Mouse (Mus musculus): Measurements from ENCODE around the gene Snx9. TPM values are rescaled to one million over a fixed set of nuclear protein-coding genes. Genes with fewer than 3 reads are reported as not detected.

Gene Snx9
- polyA plus RNA-seq, 1 experiment from 2014 or later = 6.1 TPM

GRCm38 (mm10) chr17:5966706-5967105 is 125.6 kb downstream of the Snx9 start:
- H3K36me3 ChIP-seq (ENCODE audit: control insufficient read depth, insufficient read depth, low read length) = no peaks in the 10 kb centered on the region
- no peak for ATAC-seq
- no peaks in the 10 kb centered on the region; the same call in 1 of the 2 replicates for H3K27me3 ChIP-seq (replicated peaks; ENCODE audit: control insufficient read depth, insufficient read depth, low read length)
- no peaks in the 10 kb centered on the region for H3K4me1 ChIP-seq (ENCODE audit: control insufficient read depth, insufficient read depth, low read depth, low read length)
- no peak overlapping the region for H3K4me3 ChIP-seq (ENCODE audit: low read length)
- 90% methylated on average over 5 of the region's 5 CpGs for WGBS
- no peak overlapping the region for H3K9ac ChIP-seq (ENCODE audit: low read depth, low read length)
- no peaks in the 10 kb centered on the region for H3K9me3 ChIP-seq (ENCODE audit: control insufficient read depth, low read length)
- H3K4me2 ChIP-seq (ENCODE audit: low read length) = no peak overlapping the region
- H3K27ac ChIP-seq (ENCODE audit: low read depth, low read length) = no peak overlapping the region

- no peaks in the 10 kb centered on the region for H3K9me3 ChIP-seq (ENCODE audit: control insufficient read depth, low read length)
- no peak overlapping the region for H3K4me3 ChIP-seq (ENCODE audit: low read length)
- no peak for ATAC-seq
- no peak overlapping the region for H3K27ac ChIP-seq (ENCODE audit: low read depth, low read length)
- WGBS = 67% methylated on average over 6 of the region's 6 CpGs
- no peak overlapping the region for H3K4me2 ChIP-seq (ENCODE audit: low read length)
- H3K9ac ChIP-seq (ENCODE audit: low read depth, low read length) = no peak overlapping the region
- no peaks in the 10 kb centered on the region for H3K36me3 ChIP-seq (ENCODE audit: control insufficient read depth, insufficient read depth, low read length)
- H3K4me1 ChIP-seq (ENCODE audit: control insufficient read depth, insufficient read depth, low read depth, low read length) = no peaks in the 10 kb centered on the region
- no peaks in the 10 kb centered on the region; the same call in 1 of the 2 replicates for H3K27me3 ChIP-seq (replicated peaks; ENCODE audit: control insufficient read depth, insufficient read depth, low read length)
Measured at GRCm38 (mm10) chr17:5968562-5968961, 127.4 kb downstream of the Snx9 start.

- Histone ChIP-seq H3K36me3 (ENCODE audit: control insufficient read depth, insufficient read depth, low read length) (no peaks in the 10 kb centered on the region), H3K9ac (ENCODE audit: low read depth, low read length) (no peak overlapping the region), H3K9me3 (ENCODE audit: control insufficient read depth, low read length) (no peaks in the 10 kb centered on the region), H3K27ac (ENCODE audit: low read depth, low read length) (no peak overlapping the region), H3K27me3 (replicated peaks; ENCODE audit: control insufficient read depth, insufficient read depth, low read length) (no peaks in the 10 kb centered on the region; the same call in 1 of the 2 replicates), H3K4me2 (ENCODE audit: low read length) (no peak overlapping the region), H3K4me1 (ENCODE audit: control insufficient read depth, insufficient read depth, low read depth, low read length) (no peaks in the 10 kb centered on the region), H3K4me3 (ENCODE audit: low read length) (no peak overlapping the region)
- ATAC-seq = peak; percentile 63
- WGBS = 36% methylated on average over 3 of the region's 3 CpGs
Measured at GRCm38 (mm10) chr17:5969246-5969645, 128.1 kb downstream of the Snx9 start.

- no peak overlapping the region for H3K27ac ChIP-seq (ENCODE audit: low read depth, low read length)
- WGBS = 85% methylated on average over 5 of the region's 5 CpGs
- H3K4me3 ChIP-seq (ENCODE audit: low read length) = no peak overlapping the region
- no peaks in the 10 kb centered on the region; the same call in 1 of the 2 replicates for H3K27me3 ChIP-seq (replicated peaks; ENCODE audit: control insufficient read depth, insufficient read depth, low read length)
- H3K9ac ChIP-seq (ENCODE audit: low read depth, low read length) = no peak overlapping the region
- peaks cover 1% of the 10 kb centered on the region for H3K4me1 ChIP-seq (ENCODE audit: control insufficient read depth, insufficient read depth, low read depth, low read length)
- H3K9me3 ChIP-seq (ENCODE audit: control insufficient read depth, low read length) = no peaks in the 10 kb centered on the region
- H3K36me3 ChIP-seq (ENCODE audit: control insufficient read depth, insufficient read depth, low read length) = no peaks in the 10 kb centered on the region
- no peak overlapping the region for H3K4me2 ChIP-seq (ENCODE audit: low read length)
- ATAC-seq = no peak
Measured at GRCm38 (mm10) chr17:5970298-5970821, 129.2 kb downstream of the Snx9 start.

GRCm38 (mm10) chr17:5973536-5973935 is 132.4 kb downstream of the Snx9 start:
- H3K27ac ChIP-seq (ENCODE audit: low read depth, low read length) = no peak overlapping the region
- H3K4me2 ChIP-seq (ENCODE audit: low read length) = no peak overlapping the region
- no peaks in the 10 kb centered on the region; the same call in 1 of the 2 replicates for H3K27me3 ChIP-seq (replicated peaks; ENCODE audit: control insufficient read depth, insufficient read depth, low read length)
- H3K4me1 ChIP-seq (ENCODE audit: control insufficient read depth, insufficient read depth, low read depth, low read length) = peaks cover 12% of the 10 kb centered on the region
- WGBS = 71% methylated on average over 8 of the region's 8 CpGs
- no peaks in the 10 kb centered on the region for H3K36me3 ChIP-seq (ENCODE audit: control insufficient read depth, insufficient read depth, low read length)
- no peaks in the 10 kb centered on the region for H3K9me3 ChIP-seq (ENCODE audit: control insufficient read depth, low read length)
- no peak overlapping the region for H3K9ac ChIP-seq (ENCODE audit: low read depth, low read length)
- ATAC-seq = no peak
- no peak overlapping the region for H3K4me3 ChIP-seq (ENCODE audit: low read length)

GRCm38 (mm10) chr17:5975099-5975977 is 134.2 kb downstream of the Snx9 start:
- Histone ChIP-seq H3K9ac (ENCODE audit: low read depth, low read length) (peak overlapping the region; percentile 10; the same call in 1 of the 2 replicates), H3K27ac (ENCODE audit: low read depth, low read length) (no peak overlapping the region), H3K4me3 (ENCODE audit: low read length) (peak overlapping the region; percentile 4; the same call in 1 of the 2 replicates), H3K4me2 (ENCODE audit: low read length) (peak overlapping the region; percentile 41), H3K4me1 (ENCODE audit: control insufficient read depth, insufficient read depth, low read depth, low read length) (peaks cover 12% of the 10 kb centered on the region), H3K9me3 (ENCODE audit: control insufficient read depth, low read length) (no peaks in the 10 kb centered on the region), H3K36me3 (ENCODE audit: control insufficient read depth, insufficient read depth, low read length) (no peaks in the 10 kb centered on the region), H3K27me3 (replicated peaks; ENCODE audit: control insufficient read depth, insufficient read depth, low read length) (no peaks in the 10 kb centered on the region)
- 37% methylated on average over 23 of the region's 23 CpGs for WGBS
- ATAC-seq = peak; percentile 65

- Histone ChIP-seq H3K27me3 (replicated peaks; ENCODE audit: control insufficient read depth, insufficient read depth, low read length) (no peaks in the 10 kb centered on the region), H3K4me1 (ENCODE audit: control insufficient read depth, insufficient read depth, low read depth, low read length) (peaks cover 12% of the 10 kb centered on the region), H3K36me3 (ENCODE audit: control insufficient read depth, insufficient read depth, low read length) (no peaks in the 10 kb centered on the region), H3K4me3 (ENCODE audit: low read length) (no peak overlapping the region), H3K9ac (ENCODE audit: low read depth, low read length) (no peak overlapping the region), H3K4me2 (ENCODE audit: low read length) (peak overlapping the region; percentile 22; the same call in 1 of the 2 replicates), H3K27ac (ENCODE audit: low read depth, low read length) (no peak overlapping the region), H3K9me3 (ENCODE audit: control insufficient read depth, low read length) (no peaks in the 10 kb centered on the region)
- 71% methylated on average over 20 of the region's 20 CpGs for WGBS
- ATAC-seq = no peak; the same call in 1 of the 2 replicates
Measured at GRCm38 (mm10) chr17:5976221-5977055, 135.3 kb downstream of the Snx9 start.

GRCm38 (mm10) chr17:5977056-5977920 is 136.2 kb downstream of the Snx9 start:
- peak overlapping the region; percentile 22; the same call in 1 of the 2 replicates for H3K4me2 ChIP-seq (ENCODE audit: low read length)
- no peaks in the 10 kb centered on the region for H3K9me3 ChIP-seq (ENCODE audit: control insufficient read depth, low read length)
- H3K4me3 ChIP-seq (ENCODE audit: low read length) = no peak overlapping the region
- ATAC-seq = no peak
- WGBS = 56% methylated on average over 16 of the region's 16 CpGs
- H3K4me1 ChIP-seq (ENCODE audit: control insufficient read depth, insufficient read depth, low read depth, low read length) = peaks cover 12% of the 10 kb centered on the region
- H3K27me3 ChIP-seq (replicated peaks; ENCODE audit: control insufficient read depth, insufficient read depth, low read length) = no peaks in the 10 kb centered on the region
- no peak overlapping the region for H3K9ac ChIP-seq (ENCODE audit: low read depth, low read length)
- no peaks in the 10 kb centered on the region for H3K36me3 ChIP-seq (ENCODE audit: control insufficient read depth, insufficient read depth, low read length)
- H3K27ac ChIP-seq (ENCODE audit: low read depth, low read length) = no peak overlapping the region

Measured in hindbrain, embryonic 16.5 days (tissue).